Mouse (Mus musculus) frontal cortex, postnatal 10 days (tissue): ENCODE data around the gene Cgrrf1.
A peak's percentile ranks its signal among the peaks of the same experiment; 100 is the strongest.
"Not testable (repeated sequence)": the region's sequence is repeated elsewhere in the genome, so short reads cannot be mapped to it uniquely, and the experiment has no call there.

Experiments
- DNase-seq, 2 experiments: peaks; one replicate each; pipeline ENCODE4 v3.0.0; 2022; ENCODE audit warnings: low spot score in 2 of 2, mixed read lengths in 1 of 2

Cgrrf1 gene

GRCm38 (mm10) chr14:46831837-46832333 lies at the start of gene Cgrrf1:
Gene Cgrrf1 (plus strand): TSS chr14:46832125.
- DNase-seq, result peak; percentile 87 to 88

DNA sequence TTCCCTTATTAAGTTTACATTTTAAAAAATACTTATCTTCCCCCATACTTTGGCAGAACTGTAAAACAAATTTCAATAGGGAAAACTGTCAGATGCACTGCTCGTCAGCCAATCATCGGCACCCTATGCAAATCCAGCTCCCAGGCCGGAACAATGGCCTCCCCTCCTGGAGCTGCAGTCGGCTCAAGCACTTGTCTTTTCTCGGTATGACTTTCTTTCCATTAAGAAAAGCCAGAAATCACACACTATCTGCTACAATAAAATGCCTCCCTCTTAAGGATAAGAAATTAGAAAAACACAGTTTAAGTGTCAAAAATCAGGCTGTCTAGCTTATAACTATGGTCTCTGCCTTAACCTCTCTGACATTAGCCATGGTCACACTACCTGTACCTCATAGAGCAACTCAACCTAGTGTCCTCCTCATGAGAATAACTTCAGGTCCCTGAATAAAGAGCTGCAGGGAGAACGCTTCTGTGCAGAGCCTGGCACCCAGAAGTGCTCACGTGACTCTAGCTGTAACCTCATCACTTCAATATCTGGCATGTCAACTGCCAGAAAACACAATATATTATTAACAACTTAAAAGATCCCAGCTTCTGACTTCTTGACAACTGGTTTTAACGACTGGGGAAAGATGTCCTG lies 49.6 kb upstream of the Cgrrf1 start:
- DNase-seq, result no peak

DNA sequence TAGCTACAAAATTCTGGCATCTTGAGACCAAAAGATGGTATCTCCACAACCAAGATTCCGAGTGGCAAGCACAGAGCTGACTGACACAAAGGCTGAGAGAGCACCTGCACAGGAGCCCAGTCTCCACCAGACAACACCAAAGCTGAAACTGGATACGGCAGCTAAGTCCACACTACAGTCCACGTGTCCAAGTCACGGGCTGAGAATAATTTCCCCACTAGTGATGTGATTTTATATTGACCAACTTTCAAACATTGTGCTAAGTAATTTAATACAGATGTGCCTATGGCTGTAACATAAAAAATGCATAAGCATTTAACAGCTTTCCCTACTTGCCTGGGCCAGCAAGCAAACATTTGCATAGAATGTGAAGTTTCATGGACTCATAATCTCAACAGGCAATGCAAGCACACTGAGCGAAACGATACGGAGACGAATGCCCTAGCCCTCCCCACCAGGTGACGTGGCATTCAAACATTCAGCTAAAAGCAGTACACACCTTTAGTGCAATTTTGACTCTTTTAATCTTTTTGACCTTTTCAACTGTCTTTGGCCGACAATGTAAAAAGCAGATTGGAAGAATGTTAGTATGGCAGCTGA lies 48.5 kb upstream of the Cgrrf1 start:
- DNase-seq, result no peak

DNA sequence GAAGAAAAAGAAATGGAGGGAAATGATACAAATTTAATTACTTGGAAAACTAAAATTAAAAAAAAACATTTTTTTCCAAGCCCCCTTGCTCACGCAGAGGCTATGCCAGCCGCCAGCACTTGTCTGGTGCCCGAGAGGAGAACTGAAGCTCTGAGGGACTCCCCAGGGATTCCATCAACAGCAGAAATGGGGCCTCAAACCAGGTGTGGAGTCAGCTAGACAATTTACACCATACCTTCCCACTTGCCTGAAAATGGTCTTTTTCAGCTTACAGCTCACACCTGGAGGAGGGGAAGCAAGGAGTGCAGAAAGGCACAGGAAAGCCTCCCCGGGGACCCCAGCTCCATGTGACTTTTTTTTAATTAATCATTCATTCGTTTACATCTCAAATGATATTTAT lies 46.7 kb upstream of the Cgrrf1 start:
- DNase-seq, result no peak

DNA sequence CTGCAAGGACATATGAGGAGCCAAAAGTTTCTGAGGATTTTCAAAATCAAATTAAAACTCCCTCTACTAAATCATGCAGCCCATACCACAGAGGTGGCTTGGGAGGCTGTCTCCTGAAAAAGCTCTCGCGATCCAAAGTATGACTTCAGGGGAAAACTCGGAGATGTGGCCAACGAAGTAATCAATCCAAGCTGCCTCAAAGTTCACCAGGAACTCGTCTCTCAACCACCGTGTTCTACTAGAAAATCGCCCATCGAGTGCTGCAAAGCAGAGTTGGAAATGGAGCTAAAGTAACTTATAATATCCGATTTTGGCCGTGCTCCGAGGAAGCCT lies 44.5 kb upstream of the Cgrrf1 start:
- no peak for DNase-seq

- peak; percentile 75 to 88 for DNase-seq
These were observed 44.0 kb upstream of the Cgrrf1 start, which contains the start of gene Cnih1 for GRCm38 (mm10) chr14:46787787-46788504. Gene Cnih1 (minus strand): TSS chr14:46788411.

DNA sequence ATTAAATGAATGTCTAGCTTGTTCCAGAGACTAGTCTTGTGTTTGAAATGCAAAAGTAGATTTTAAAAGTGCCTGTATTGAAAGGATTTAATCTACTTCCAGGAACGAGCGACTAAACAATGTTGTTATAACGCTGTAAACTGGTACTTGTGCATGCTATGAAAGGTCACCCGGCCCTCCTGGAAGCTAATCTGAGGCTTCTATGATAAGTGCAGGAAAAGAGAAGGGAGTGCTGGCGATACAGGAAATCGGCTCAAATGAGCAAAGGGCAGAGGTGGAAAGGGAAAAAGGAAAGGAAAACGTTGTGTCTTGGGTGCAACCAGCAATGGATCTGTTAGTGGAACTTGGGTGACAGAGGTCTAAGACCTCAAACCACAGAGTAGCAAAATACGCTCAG lies 43.4 kb upstream of the Cgrrf1 start:
- DNase-seq, result no peak

DNA sequence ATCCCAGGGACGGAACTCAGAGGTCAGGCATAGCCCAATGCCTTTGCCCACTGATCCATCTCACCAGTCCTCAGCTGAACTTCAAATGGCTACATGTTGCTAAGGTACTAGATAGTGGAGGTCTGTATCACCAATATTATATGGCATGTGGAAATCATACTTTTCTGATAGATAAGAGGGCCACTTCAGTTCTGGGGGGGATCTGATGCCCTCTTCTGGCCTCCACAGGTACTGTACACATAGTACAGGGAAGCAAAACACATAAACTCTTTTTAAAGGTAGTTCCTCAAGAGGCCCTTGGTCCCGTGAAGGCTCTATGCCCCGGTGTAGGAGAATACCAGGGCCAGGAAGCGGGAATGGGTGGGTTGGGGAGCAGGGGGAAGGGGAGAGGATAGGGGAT lies 41.6 kb upstream of the Cgrrf1 start:
- DNase-seq, result no peak

- no peak for DNase-seq
These were observed 41.2 kb upstream of the Cgrrf1 start for GRCm38 (mm10) chr14:46790723-46791122.

DNA sequence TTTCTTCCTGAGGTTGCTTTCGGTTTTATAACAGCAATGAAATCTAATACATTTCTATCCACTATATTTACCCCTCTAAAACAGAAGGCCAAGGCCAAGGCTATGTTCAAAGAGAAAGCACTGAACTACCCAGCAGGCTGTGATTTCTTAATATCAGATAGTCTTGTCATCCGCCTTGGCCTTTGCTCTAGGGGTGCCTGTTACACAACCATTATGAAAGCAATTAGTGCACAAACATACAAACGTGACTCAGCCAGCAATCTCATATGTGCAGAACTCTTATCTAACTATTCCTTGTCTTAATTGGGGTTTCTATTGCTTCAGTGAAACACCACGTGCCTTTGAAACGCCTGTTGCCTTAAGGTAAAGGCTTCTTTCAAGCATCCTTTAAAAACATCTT lies 37.8 kb upstream of the Cgrrf1 start:
- DNase-seq, result no peak

- DNase-seq, result no peak
These were observed 31.1 kb upstream of the Cgrrf1 start for GRCm38 (mm10) chr14:46800684-46801345.

- no peak for DNase-seq
These were observed 28.7 kb upstream of the Cgrrf1 start for GRCm38 (mm10) chr14:46803259-46803658.

- no peak for DNase-seq
These were observed 28.1 kb upstream of the Cgrrf1 start for GRCm38 (mm10) chr14:46803791-46804190.

GRCm38 (mm10) chr14:46806186-46806585 lies 25.7 kb upstream of the Cgrrf1 start:
- no peak for DNase-seq

GRCm38 (mm10) chr14:46807927-46808326 lies 24.0 kb upstream of the Cgrrf1 start:
- DNase-seq, result no peak

GRCm38 (mm10) chr14:46815640-46816039 lies 16.3 kb upstream of the Cgrrf1 start:
- DNase-seq, result no peak

- DNase-seq, result no peak
These were observed 14.9 kb upstream of the Cgrrf1 start for GRCm38 (mm10) chr14:46816916-46817622.

DNA sequence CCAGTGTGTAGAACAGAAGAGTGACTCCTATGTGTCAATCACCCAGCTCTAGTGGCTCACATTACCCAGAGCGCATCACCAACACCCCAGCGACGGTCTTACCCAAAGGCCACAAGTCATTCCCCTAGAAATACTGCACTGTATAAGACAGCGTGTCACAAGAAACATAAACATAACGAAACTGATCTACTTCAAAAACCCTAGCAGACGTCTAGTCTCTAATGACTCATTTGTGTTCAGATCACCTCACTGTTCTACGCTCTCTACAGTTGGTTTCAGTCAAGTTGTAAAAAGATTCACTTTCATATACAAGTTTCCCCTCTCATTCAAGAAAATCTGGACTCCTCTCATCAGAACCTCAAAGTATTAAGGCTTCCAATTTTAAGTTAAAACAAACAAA lies 13.2 kb upstream of the Cgrrf1 start:
- no peak for DNase-seq

- DNase-seq, result not testable (repeated sequence)
These were observed 12.0 kb upstream of the Cgrrf1 start for GRCm38 (mm10) chr14:46819961-46820360.

DNA sequence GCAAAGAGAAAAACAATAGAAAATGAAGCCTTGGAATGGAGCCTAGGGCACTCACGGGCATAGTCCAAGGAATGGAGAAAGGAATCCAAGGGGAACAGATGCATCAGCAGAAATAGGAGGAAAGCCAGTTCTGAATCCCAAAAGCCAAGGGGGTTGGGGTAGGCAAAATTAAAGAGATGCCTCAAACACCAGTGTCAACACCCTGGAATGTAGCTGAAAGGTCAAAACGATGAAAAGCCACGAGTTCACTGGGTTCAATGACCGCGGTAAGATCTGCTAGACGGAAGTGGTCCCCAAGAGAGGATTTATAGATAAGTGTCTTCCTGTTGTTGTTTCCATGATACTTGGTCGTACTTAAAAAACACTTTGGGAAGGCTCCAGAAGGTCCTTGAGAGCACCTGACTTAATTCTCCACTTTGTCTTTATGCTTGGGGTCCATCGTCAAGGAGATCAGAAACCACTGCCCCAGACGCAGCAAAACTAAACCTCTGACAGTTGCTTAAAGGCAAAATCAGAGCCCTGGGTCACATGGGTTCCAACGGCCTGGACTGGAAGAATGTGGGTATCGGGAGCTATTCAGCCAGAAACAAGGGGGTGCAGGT lies 10.6 kb upstream of the Cgrrf1 start:
- DNase-seq, result no peak
